Mouse (Mus musculus) small intestine, adult 2 months (tissue): ENCODE results near the gene Pemt. TPM values are rescaled to one million over a fixed set of nuclear protein-coding genes. Genes with fewer than 3 reads are reported as not detected.

Experiments
- H3K27ac ChIP-seq: fragments of 200-500 bp; 2 replicates; pipeline ENCODE4 v1.5.1; 2012; ENCODE audit warnings: low read depth, low read length, control low read depth, inconsistent platforms; ENCODE audit not compliant: insufficient read depth
- H3K27me3 ChIP-seq: fragments of 200-500 bp; 2 replicates; pipeline ENCODE4 v1.6.1; 2012; ENCODE audit warnings: mild to moderate bottlenecking, moderate library complexity, low read length, inconsistent platforms; ENCODE audit not compliant: control insufficient read depth, insufficient read depth
- H3K36me3 ChIP-seq: fragments of 200-500 bp; 2 replicates; pipeline ENCODE4 v1.6.1; 2012; ENCODE audit warnings: mild to moderate bottlenecking, low read length, control low read depth, inconsistent platforms; ENCODE audit not compliant: control insufficient read depth, insufficient read depth
- H3K4me1 ChIP-seq: fragments of 200-500 bp; 2 replicates; pipeline ENCODE4 v1.6.1; 2012; ENCODE audit warnings: low read length, inconsistent platforms, mixed read lengths; ENCODE audit not compliant: control insufficient read depth, insufficient read depth, insufficient read length
- H3K4me3 ChIP-seq: fragments of 200-500 bp; 2 replicates; pipeline ENCODE4 v1.5.1; 2012; ENCODE audit warnings: low read depth, mild to moderate bottlenecking, control low read depth, inconsistent platforms, low read length, moderate library complexity
- CTCF ChIP-seq: fragments of 200-500 bp; IDR thresholded peaks from 2 replicates; pipeline ENCODE4 v1.5.1; 2012; ENCODE audit warnings: low read depth, mild to moderate bottlenecking, control low read depth, inconsistent platforms, low read length, moderate library complexity, mixed read lengths; ENCODE audit not compliant: insufficient replicate concordance, insufficient read length; ENCODE audit errors: extremely low read depth
- POLR2A ChIP-seq: fragments of 200-500 bp; IDR thresholded peaks from 2 replicates; pipeline ENCODE4 v1.6.1; 2012; ENCODE audit warnings: low read depth, mild to moderate bottlenecking, control low read depth, inconsistent platforms, low read length, moderate library complexity
- WGBS: fragments of 180-500 bp; shearing (Covaris S2); methylation state at CpG from one replicate; pipeline ENCODE4 v1.1.7; 2018; 5-methylcytosine and 5-hydroxymethylcytosine counted together
- polyA plus RNA-seq: library from polyadenylated mRNA; depleted of rRNA; stranded (reverse); fragments of >200 nt; gene quantifications from 2 replicates; pipeline ENCODE4 v1.2.3, GENCODE M21; 2012

Gene Pemt
- polyA plus RNA-seq, 1 experiment, result 3.6 TPM

DNA sequence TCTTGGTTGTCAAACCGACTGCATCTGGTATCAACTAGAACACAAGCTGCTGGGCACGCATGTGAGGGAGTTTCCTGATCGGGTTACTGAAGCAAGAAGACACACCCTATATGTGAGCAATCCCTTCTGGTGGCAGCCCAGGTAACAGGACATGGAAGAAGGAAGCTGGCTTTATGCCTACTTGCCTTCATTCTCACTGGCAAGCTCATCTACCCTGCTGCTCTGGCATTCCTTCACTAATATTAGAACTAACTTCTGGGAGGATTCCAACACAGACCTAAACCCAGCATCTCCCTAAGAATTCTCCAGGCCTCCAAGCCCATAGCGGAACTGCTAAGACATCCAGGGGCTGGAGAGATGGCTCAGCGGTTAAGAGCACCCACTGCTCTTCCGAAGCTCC, 25.1 kb downstream of the Pemt start:
- Histone ChIP-seq H3K27ac (no peak overlapping the region), H3K4me3 (no peak overlapping the region), H3K36me3 (no peaks in the 10 kb centered on the region), H3K27me3 (no peaks in the 10 kb centered on the region), H3K4me1 (peaks cover 2% of the 10 kb centered on the region; the same call in 1 of the 2 replicates)
- TF ChIP-seq CTCF (no peak), POLR2A (no peak)
- 61% methylated on average over 6 of the region's 6 CpGs for WGBS

GRCm38 (mm10) chr11:60016726-60017125, 29.6 kb downstream of the Pemt start:
- no peak overlapping the region for H3K4me3 ChIP-seq
- H3K4me1 ChIP-seq, result peaks cover 2% of the 10 kb centered on the region; the same call in 1 of the 2 replicates
- 70% methylated on average over 4 of the region's 4 CpGs for WGBS
- no peak overlapping the region for H3K27ac ChIP-seq
- H3K27me3 ChIP-seq, result no peaks in the 10 kb centered on the region
- no peak for TF ChIP-seq CTCF
- H3K36me3 ChIP-seq, result no peaks in the 10 kb centered on the region

- no peaks in the 10 kb centered on the region for H3K4me1 ChIP-seq
- whole genome bisulfite sequencing, result 69% methylated on average over 3 of the region's 3 CpGs
- TF ChIP-seq POLR2A, result no peak
- no peak for TF ChIP-seq CTCF
These were observed 34.8 kb downstream of the Pemt start for GRCm38 (mm10) chr11:60011516-60011915.

GRCm38 (mm10) chr11:60009451-60009850, 36.8 kb downstream of the Pemt start:
- TF ChIP-seq CTCF (no peak), POLR2A (no peak)
- 84% methylated on average over 3 of the region's 3 CpGs for WGBS
- Histone ChIP-seq H3K4me1 (no peaks in the 10 kb centered on the region), H3K36me3 (no peaks in the 10 kb centered on the region), H3K27me3 (no peaks in the 10 kb centered on the region), H3K27ac (no peak overlapping the region), H3K4me3 (no peak overlapping the region)

More at GRCm38 (mm10) chr11:60011516-60011915, 34.8 kb downstream of the Pemt start:
- Histone ChIP-seq H3K27me3 (no peaks in the 10 kb centered on the region), H3K27ac (no peak overlapping the region), H3K4me3 (no peak overlapping the region), H3K36me3 (no peaks in the 10 kb centered on the region)

GRCm38 (mm10) chr11:60005866-60006265, 40.4 kb downstream of the Pemt start:
- peaks cover 6% of the 10 kb centered on the region; the same call in 1 of the 2 replicates for H3K4me1 ChIP-seq
- no peaks in the 10 kb centered on the region for H3K36me3 ChIP-seq
- TF ChIP-seq POLR2A, result no peak
- TF ChIP-seq CTCF, result no peak
- H3K27me3 ChIP-seq, result no peaks in the 10 kb centered on the region
- WGBS, result 76% methylated on average over 3 of the region's 3 CpGs
- no peak overlapping the region for H3K27ac ChIP-seq
- H3K4me3 ChIP-seq, result no peak overlapping the region

DNA sequence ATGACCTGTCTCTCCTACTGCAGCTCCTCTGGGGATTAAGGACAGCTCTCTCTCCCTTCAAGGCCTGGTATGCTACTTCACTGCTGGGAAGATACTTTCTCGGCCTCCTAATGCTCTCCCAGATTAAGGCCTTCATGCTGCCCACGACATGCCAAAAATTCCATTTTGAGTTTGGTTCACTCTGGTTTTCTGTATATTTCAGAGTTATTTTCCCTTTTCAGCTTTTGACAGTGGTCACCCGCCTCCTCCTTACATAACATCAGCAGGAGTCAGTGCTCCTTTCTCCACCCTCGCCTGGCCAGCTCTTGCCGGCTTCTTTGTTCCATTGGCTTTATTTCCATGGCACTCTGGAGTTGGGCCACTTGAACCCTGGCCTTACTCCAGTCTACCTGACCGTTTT, 41.6 kb downstream of the Pemt start:
- peaks cover 6% of the 10 kb centered on the region; the same call in 1 of the 2 replicates for H3K4me1 ChIP-seq
- H3K4me3 ChIP-seq, result no peak overlapping the region
- no peak overlapping the region for H3K27ac ChIP-seq
- no peaks in the 10 kb centered on the region for H3K36me3 ChIP-seq
- WGBS, result 89% methylated on average over 6 of the region's 6 CpGs
- no peaks in the 10 kb centered on the region for H3K27me3 ChIP-seq
- TF ChIP-seq POLR2A (no peak), CTCF (no peak)

GRCm38 (mm10) chr11:60003811-60004210, 42.5 kb downstream of the Pemt start:
- Histone ChIP-seq H3K36me3 (no peaks in the 10 kb centered on the region), H3K4me1 (peaks cover 6% of the 10 kb centered on the region; the same call in 1 of the 2 replicates), H3K27ac (no peak overlapping the region), H3K27me3 (no peaks in the 10 kb centered on the region), H3K4me3 (no peak overlapping the region)
- TF ChIP-seq CTCF (no peak), POLR2A (no peak)
- 62% methylated on average over 8 of the region's 8 CpGs for WGBS
